Mouse (Mus musculus): ENCODE results near the gene Kdm8. TPM values are rescaled to one million over a fixed set of nuclear protein-coding genes. Genes with fewer than 3 reads are reported as not detected.

Gene Kdm8
- 0.35 TPM for polyA plus RNA-seq (2014; fragmentation: Illumina TruSeq; extraction: RNeasy Lipid Tissue Mini Kit (QIAGEN cat#74804); ENCODE audit: low read depth, low replicate concordance)

DNA sequence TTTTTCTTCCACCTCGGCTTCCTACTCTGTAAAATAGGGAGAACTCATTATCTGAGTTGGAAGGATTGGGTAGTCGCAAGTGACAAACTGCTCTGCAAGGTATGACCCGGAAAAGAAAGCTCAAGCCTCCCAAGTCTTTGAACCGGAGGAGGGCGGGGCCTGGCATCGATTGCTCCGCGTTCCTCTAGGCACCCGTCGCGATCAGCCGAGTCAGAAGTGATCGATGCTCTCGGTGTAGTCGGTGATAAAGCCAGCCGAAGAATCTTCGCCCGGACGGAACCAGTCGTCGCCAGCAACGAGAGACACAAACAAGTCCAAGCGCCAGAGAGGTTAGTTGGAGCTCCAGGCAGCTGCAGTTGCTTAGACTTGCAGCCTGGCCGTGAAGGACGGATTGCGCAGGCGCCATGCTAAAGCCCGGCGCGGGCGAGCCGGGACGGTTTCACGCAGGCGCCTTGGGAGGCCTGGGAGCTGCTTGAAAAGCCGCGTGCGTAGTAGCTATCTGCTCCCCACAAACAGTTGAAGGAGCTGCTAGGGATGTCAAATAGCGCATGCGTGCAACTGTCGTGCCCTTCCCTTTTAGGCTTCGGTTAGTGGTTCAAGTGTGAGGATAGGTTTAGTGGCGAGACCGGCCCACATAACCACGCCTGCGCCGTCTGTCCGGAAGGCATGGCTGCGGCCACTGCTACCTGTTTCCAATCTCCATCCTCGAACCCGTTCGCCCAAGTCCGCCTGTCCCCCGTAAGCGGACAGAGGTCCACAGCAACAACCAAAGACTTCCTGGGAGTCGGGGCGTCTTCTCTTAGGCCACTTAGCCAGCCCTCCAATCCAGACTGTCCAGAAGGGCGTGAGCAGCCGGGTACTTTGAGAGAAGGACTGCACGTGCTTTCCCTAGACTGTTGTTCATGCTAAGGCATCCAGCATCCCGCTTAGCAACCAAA is at the start of gene Kdm8:
Kdm8 (plus strand) TSS at position 213 of the 938 bp plus-strand sequence.

DNA sequence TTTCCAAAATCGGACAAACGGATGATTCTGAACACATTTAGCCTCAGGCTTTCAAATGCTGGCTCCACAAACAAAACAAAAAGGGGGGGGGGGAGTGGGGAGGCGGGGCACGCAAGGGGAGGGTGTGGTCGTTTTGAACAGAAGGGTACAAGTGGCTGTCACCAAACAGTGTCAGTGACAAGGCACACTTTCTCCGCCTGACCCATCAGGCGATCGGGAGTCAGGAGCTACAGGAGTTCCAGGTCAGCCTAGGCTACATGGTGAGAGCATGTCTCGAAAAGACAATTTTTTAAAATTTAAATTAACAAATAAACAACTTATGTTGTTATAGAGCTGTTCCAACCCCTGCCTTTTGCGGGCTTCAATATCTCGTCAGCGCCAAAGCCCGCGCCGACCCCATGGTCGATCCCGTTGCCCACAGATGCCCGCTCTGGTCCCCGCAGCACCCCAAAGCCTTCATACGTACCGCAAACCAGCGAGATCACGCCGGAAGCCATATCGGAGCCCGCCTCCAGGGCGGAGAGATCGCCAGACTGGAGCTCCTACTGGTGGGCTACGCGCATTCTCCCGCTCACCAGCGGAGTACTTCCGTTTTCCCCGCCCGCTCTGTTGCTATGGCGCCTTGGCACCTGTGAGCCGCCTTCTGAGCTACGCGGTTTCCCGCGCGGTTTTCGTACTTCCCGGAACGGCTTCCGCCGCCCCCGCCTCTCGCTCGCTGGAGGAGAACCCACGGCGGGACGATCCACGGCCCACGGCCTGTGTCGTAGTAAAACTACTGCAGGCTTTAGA is 46.7 kb downstream of the Kdm8 start, which contains the start of gene Nsmce1:
Nsmce1 (minus strand) TSS at position 650 of the 789 bp plus-strand sequence.

Other genes starting within 250 kb of the Kdm8 start
- gene Nsmce1, start 46.9 kb downstream of the Kdm8 start, polyA plus RNA-seq (2014; fragmentation: Illumina TruSeq; extraction: RNeasy Lipid Tissue Mini Kit (QIAGEN cat#74804); ENCODE audit: low read depth, low replicate concordance) = 21.4 TPM
- 3.8 TPM for gene Il4ra, start 107.4 kb downstream of the Kdm8 start, polyA plus RNA-seq (2014; fragmentation: Illumina TruSeq; extraction: RNeasy Lipid Tissue Mini Kit (QIAGEN cat#74804); ENCODE audit: low read depth, low replicate concordance)
- gene Il21r, start 158.8 kb downstream of the Kdm8 start, polyA plus RNA-seq (2014; fragmentation: Illumina TruSeq; extraction: RNeasy Lipid Tissue Mini Kit (QIAGEN cat#74804); ENCODE audit: low read depth, low replicate concordance) = 3.0 TPM